Mouse (Mus musculus): ENCODE measurements around the gene Homer3. TPM values are rescaled to one million over a fixed set of nuclear protein-coding genes. Genes with fewer than 3 reads are reported as not detected.

The Homer3 gene
- total and polyA plus RNA-seq, 2 experiments from 2014 or later, result 21.2 to 40.3 TPM

GRCm38 (mm10) chr8:70246622-70247021 lies 36.0 kb upstream of the Homer3 start:
- Histone ChIP-seq H3K9me3 (ENCODE audit: low read length) (no peaks in the 10 kb centered on the region), H3K4me1 (ENCODE audit: insufficient read depth, low read length) (no peaks in the 10 kb centered on the region), H3K4me3 (ENCODE audit: low read length) (no peak overlapping the region), H3K4me2 (ENCODE audit: low read depth, low read length) (no peak overlapping the region), H3K27me3 (ENCODE audit: insufficient read depth, low read length) (no peaks in the 10 kb centered on the region), H3K36me3 (ENCODE audit: insufficient read depth, low read length) (peaks cover 60% of the 10 kb centered on the region), H3K27ac (no peak overlapping the region), H3K9ac (replicated peaks; ENCODE audit: low read length) (no peak overlapping the region)
- no peak for TF ChIP-seq CTCF (IDR thresholded peaks at IDR 0.05; ENCODE audit: low read depth)
- WGBS, result 84% methylated on average over 6 of the region's 6 CpGs
- no peak for DNase-seq (ENCODE audit: low spot score)
- ATAC-seq, result no peak

GRCm38 (mm10) chr8:70247841-70248240 lies 34.8 kb upstream of the Homer3 start:
- DNase-seq (ENCODE audit: low spot score) (peak; percentile 61), ATAC-seq (no peak)
- no peak overlapping the region for H3K27ac ChIP-seq
- no peaks in the 10 kb centered on the region for H3K9me3 ChIP-seq (ENCODE audit: low read length)
- no peak overlapping the region for H3K9ac ChIP-seq (replicated peaks; ENCODE audit: low read length)
- H3K4me1 ChIP-seq (ENCODE audit: insufficient read depth, low read length), result no peaks in the 10 kb centered on the region
- no peaks in the 10 kb centered on the region for H3K27me3 ChIP-seq (ENCODE audit: insufficient read depth, low read length)
- H3K36me3 ChIP-seq (ENCODE audit: insufficient read depth, low read length), result peaks cover 61% of the 10 kb centered on the region
- no peak overlapping the region for H3K4me3 ChIP-seq (ENCODE audit: low read length)
- 67% methylated on average over 3 of the region's 3 CpGs for WGBS
- no peak for TF ChIP-seq CTCF (IDR thresholded peaks at IDR 0.05; ENCODE audit: low read depth)
- no peak overlapping the region for H3K4me2 ChIP-seq (ENCODE audit: low read depth, low read length)

- no peak overlapping the region for H3K27ac ChIP-seq
- no peaks in the 10 kb centered on the region for H3K4me1 ChIP-seq (ENCODE audit: insufficient read depth, low read length)
- 69% methylated on average over 1 of the region's 1 CpGs for WGBS
- H3K36me3 ChIP-seq (ENCODE audit: insufficient read depth, low read length), result peaks cover 85% of the 10 kb centered on the region
- DNase-seq (ENCODE audit: low spot score) (no peak), ATAC-seq (no peak)
- H3K9ac ChIP-seq (replicated peaks; ENCODE audit: low read length), result no peak overlapping the region
- TF ChIP-seq CTCF (IDR thresholded peaks at IDR 0.05; ENCODE audit: low read depth), result peak; percentile 43
- no peak overlapping the region for H3K4me3 ChIP-seq (ENCODE audit: low read length)
- H3K4me2 ChIP-seq (ENCODE audit: low read depth, low read length), result no peak overlapping the region
- no peaks in the 10 kb centered on the region for H3K27me3 ChIP-seq (ENCODE audit: insufficient read depth, low read length)
- no peaks in the 10 kb centered on the region for H3K9me3 ChIP-seq (ENCODE audit: low read length)
Measured at GRCm38 (mm10) chr8:70254628-70255027, 28.0 kb upstream of the Homer3 start.

GRCm38 (mm10) chr8:70257456-70257855 lies 25.2 kb upstream of the Homer3 start:
- peaks cover 80% of the 10 kb centered on the region for H3K36me3 ChIP-seq (ENCODE audit: insufficient read depth, low read length)
- no peak overlapping the region for H3K4me3 ChIP-seq (ENCODE audit: low read length)
- TF ChIP-seq CTCF (IDR thresholded peaks at IDR 0.05; ENCODE audit: low read depth), result no peak
- no peaks in the 10 kb centered on the region for H3K27me3 ChIP-seq (ENCODE audit: insufficient read depth, low read length)
- H3K4me1 ChIP-seq (ENCODE audit: insufficient read depth, low read length), result no peaks in the 10 kb centered on the region
- no peak overlapping the region for H3K4me2 ChIP-seq (ENCODE audit: low read depth, low read length)
- H3K27ac ChIP-seq, result no peak overlapping the region
- no peaks in the 10 kb centered on the region for H3K9me3 ChIP-seq (ENCODE audit: low read length)
- ATAC-seq (no peak), DNase-seq (ENCODE audit: low spot score) (no peak)
- WGBS, result 82% methylated on average over 3 of the region's 3 CpGs
- no peak overlapping the region for H3K9ac ChIP-seq (replicated peaks; ENCODE audit: low read length)

GRCm38 (mm10) chr8:70258600-70258999 lies 24.0 kb upstream of the Homer3 start:
- Histone ChIP-seq H3K36me3 (ENCODE audit: insufficient read depth, low read length) (peaks cover 79% of the 10 kb centered on the region), H3K9ac (replicated peaks; ENCODE audit: low read length) (no peak overlapping the region), H3K4me3 (ENCODE audit: low read length) (no peak overlapping the region), H3K27me3 (ENCODE audit: insufficient read depth, low read length) (no peaks in the 10 kb centered on the region), H3K27ac (no peak overlapping the region), H3K4me2 (ENCODE audit: low read depth, low read length) (no peak overlapping the region), H3K9me3 (ENCODE audit: low read length) (no peaks in the 10 kb centered on the region), H3K4me1 (ENCODE audit: insufficient read depth, low read length) (no peaks in the 10 kb centered on the region)
- no peak for TF ChIP-seq CTCF (IDR thresholded peaks at IDR 0.05; ENCODE audit: low read depth)
- ATAC-seq, result peak; percentile 44; the same call in 1 of the 2 replicates
- no peak for DNase-seq (ENCODE audit: low spot score)
- 86% methylated on average over 5 of the region's 5 CpGs for WGBS

- ATAC-seq (no peak), DNase-seq (ENCODE audit: low spot score) (no peak)
- H3K36me3 ChIP-seq (ENCODE audit: insufficient read depth, low read length), result peaks cover 79% of the 10 kb centered on the region
- H3K27me3 ChIP-seq (ENCODE audit: insufficient read depth, low read length), result no peaks in the 10 kb centered on the region
- WGBS, result 86% methylated on average over 2 of the region's 2 CpGs
- no peak for TF ChIP-seq CTCF (IDR thresholded peaks at IDR 0.05; ENCODE audit: low read depth)
- no peak overlapping the region for H3K4me2 ChIP-seq (ENCODE audit: low read depth, low read length)
- H3K4me1 ChIP-seq (ENCODE audit: insufficient read depth, low read length), result no peaks in the 10 kb centered on the region
- H3K9ac ChIP-seq (replicated peaks; ENCODE audit: low read length), result no peak overlapping the region
- H3K27ac ChIP-seq, result no peak overlapping the region
- H3K9me3 ChIP-seq (ENCODE audit: low read length), result no peaks in the 10 kb centered on the region
- no peak overlapping the region for H3K4me3 ChIP-seq (ENCODE audit: low read length)
Measured at GRCm38 (mm10) chr8:70259043-70259442, 23.6 kb upstream of the Homer3 start.

- DNase-seq (ENCODE audit: low spot score) (no peak), ATAC-seq (0 out of 2 replicates have a peak, but pooled peaks have one; percentile 11)
- WGBS, result 90% methylated on average over 3 of the region's 3 CpGs
- H3K4me2 ChIP-seq (ENCODE audit: low read depth, low read length), result no peak overlapping the region
- H3K27ac ChIP-seq, result no peak overlapping the region
- H3K9ac ChIP-seq (replicated peaks; ENCODE audit: low read length), result no peak overlapping the region
- H3K27me3 ChIP-seq (ENCODE audit: insufficient read depth, low read length), result no peaks in the 10 kb centered on the region
- no peaks in the 10 kb centered on the region for H3K9me3 ChIP-seq (ENCODE audit: low read length)
- no peaks in the 10 kb centered on the region for H3K4me1 ChIP-seq (ENCODE audit: insufficient read depth, low read length)
- no peak overlapping the region for H3K4me3 ChIP-seq (ENCODE audit: low read length)
- TF ChIP-seq CTCF (IDR thresholded peaks at IDR 0.05; ENCODE audit: low read depth), result no peak
- peaks cover 22% of the 10 kb centered on the region for H3K36me3 ChIP-seq (ENCODE audit: insufficient read depth, low read length)
Measured at GRCm38 (mm10) chr8:70267674-70268073, 15.0 kb upstream of the Homer3 start.
